Mouse (Mus musculus) forebrain, embryonic 11.5 days (tissue): ENCODE results near the gene 1700017D01Rik. TPM values are rescaled to one million over a fixed set of nuclear protein-coding genes. Genes with fewer than 3 reads are reported as not detected.
"Not testable (repeated sequence)": the region's sequence is repeated elsewhere in the genome, so short reads cannot be mapped to it uniquely, and the experiment has no call there.

ENCODE experiments used
- ATAC-seq: fragments of 200-750 bp; cut with Nextera tagmentation; replicated peaks from 2 replicates; pipeline ENCODE4 v1.8.0; 2017; ENCODE audit warnings: moderate TSS enrichment; ENCODE audit not compliant: low FRiP score
- DNase-seq: peaks from one replicate; pipeline ENCODE4 v3.0.0-alpha.2; 2017; ENCODE audit warnings: low spot score
- H3K27ac ChIP-seq: fragments of 300-500 bp; sonication (generic); 2 replicates; pipeline ENCODE4 v1.5.1; 2014; ENCODE audit warnings: low read depth, low read length
- H3K27me3 ChIP-seq: fragments of 300-500 bp; sonication (generic); 2 replicates; pipeline ENCODE4 v1.6.1; 2014; ENCODE audit warnings: mild to moderate bottlenecking, low read length, mixed read lengths; ENCODE audit not compliant: control insufficient read depth, insufficient read depth
- H3K36me3 ChIP-seq: fragments of 300-500 bp; sonication (generic); 2 replicates; pipeline ENCODE4 v1.6.1; 2014; ENCODE audit warnings: mild to moderate bottlenecking, low read length, moderate library complexity, mixed read lengths; ENCODE audit not compliant: control insufficient read depth, insufficient read depth
- H3K4me1 ChIP-seq: fragments of 300-500 bp; sonication (generic); replicated peaks from 2 replicates; pipeline ENCODE4 v1.6.1; 2014; ENCODE audit warnings: low read length, mixed read lengths; ENCODE audit not compliant: control insufficient read depth, insufficient read depth
- H3K4me2 ChIP-seq: fragments of 300-500 bp; sonication (generic); 2 replicates; pipeline ENCODE4 v1.6.1; 2014; ENCODE audit warnings: low read depth, mild to moderate bottlenecking, low read length, moderate library complexity, mixed read lengths; ENCODE audit not compliant: severe bottlenecking
- H3K4me3 ChIP-seq: fragments of 300-500 bp; sonication (generic); 2 replicates; pipeline ENCODE4 v1.5.1; 2014; ENCODE audit warnings: low read depth, low read length
- H3K9ac ChIP-seq: fragments of 300-500 bp; sonication (generic); 2 replicates; pipeline ENCODE4 v1.6.1; 2014; ENCODE audit warnings: low read length
- H3K9me3 ChIP-seq: fragments of 300-500 bp; sonication (generic); 2 replicates; pipeline ENCODE4 v1.6.1; 2016; ENCODE audit warnings: low read length, mixed read lengths; ENCODE audit not compliant: control insufficient read depth
- WGBS: fragments of 180-500 bp; shearing (Covaris S2); extraction: QIAGEN DNeasy Blood & Tissue Kit; methylation state at CpG from one replicate; pipeline ENCODE4 v1.1.7; 2014; 5-methylcytosine and 5-hydroxymethylcytosine counted together
- polyA plus RNA-seq: library from polyadenylated mRNA; unstranded; fragments of >200 nt; fragmentation: Nextera tagmentation; extraction: Ambion mirVana; gene quantifications from 2 replicates; pipeline ENCODE4 v1.2.1, GENCODE M21; 2014

1700017D01Rik gene
- polyA plus RNA-seq, 1 experiment from 2014 or later: not detected

DNA sequence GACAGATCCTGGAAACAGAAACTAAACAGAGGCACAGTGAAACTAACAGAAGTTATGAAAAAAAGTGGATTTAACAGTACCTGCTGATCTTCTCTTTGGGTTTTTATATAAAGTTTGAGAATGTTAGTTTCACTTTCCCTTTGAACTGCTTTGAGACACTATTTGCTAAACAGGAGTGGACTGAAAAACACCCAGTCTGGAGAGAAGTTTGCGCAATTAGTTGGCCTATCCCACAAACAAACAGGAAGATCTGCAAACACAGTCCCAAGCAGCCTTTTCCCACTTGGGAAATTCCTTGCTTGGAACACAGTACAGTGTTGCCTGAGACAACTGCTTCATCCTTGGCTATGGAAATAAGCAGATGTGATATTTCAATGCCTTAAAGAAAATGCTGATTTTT lies 75.0 kb downstream of the 1700017D01Rik start:
- ATAC-seq, H3K4me1 ChIP-seq, H3K9me3 ChIP-seq, H3K36me3 ChIP-seq, H3K4me2 ChIP-seq, H3K4me3 ChIP-seq, H3K9ac ChIP-seq, DNase-seq, H3K27ac ChIP-seq, H3K27me3 ChIP-seq: not testable (repeated sequence)
- WGBS: 92% methylated on average over 1 of the region's 1 CpGs

DNA sequence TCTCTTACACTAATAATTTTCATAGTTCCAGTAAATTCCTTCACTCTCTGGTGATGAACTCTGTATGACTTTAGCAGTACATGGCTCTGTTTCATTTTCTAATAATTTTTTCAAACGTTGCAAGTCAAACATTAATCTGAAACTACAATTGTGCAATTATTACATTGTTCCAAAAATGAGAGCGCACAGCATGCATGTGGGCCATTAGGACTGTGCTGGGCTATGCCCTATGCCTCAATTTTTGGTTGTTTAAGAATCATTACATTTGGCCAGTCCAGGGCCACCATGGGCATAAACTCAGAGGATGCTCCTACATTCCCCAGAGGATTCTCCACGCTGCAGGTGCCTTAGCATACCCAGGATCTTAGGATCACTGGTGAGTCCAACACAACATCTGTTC lies 77.4 kb downstream of the 1700017D01Rik start:
- Histone ChIP-seq H3K27me3 (no peaks in the 10 kb centered on the region), H3K9ac (no peak overlapping the region), H3K4me2 (no peak overlapping the region), H3K36me3 (no peaks in the 10 kb centered on the region), H3K27ac (no peak overlapping the region), H3K4me1 (no peaks in the 10 kb centered on the region), H3K9me3 (no peaks in the 10 kb centered on the region), H3K4me3 (no peak overlapping the region)
- no peak for ATAC-seq
- WGBS: 70% methylated on average over 3 of the region's 3 CpGs
- DNase-seq: no peak

DNA sequence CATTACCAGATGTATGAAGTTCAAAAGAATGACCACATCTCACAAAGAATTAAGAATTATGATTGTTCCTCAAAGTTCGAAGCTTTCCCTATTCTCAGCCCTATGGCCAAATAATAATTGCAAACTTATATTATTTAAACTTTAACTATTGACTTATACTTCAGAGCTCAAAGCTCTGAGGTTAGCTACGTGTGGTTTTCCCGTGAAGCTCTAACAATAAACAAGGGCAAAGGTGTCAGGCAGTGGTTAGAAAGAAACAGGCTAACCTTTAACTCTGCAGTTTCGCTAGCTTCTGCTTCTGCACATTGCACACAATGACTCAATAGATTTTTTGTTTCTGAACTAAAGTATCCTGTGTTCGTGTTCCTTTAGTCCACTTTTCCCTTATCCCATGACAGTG lies 77.8 kb downstream of the 1700017D01Rik start:
- ATAC-seq: no peak
- Histone ChIP-seq H3K27ac (no peak overlapping the region), H3K27me3 (no peaks in the 10 kb centered on the region), H3K4me1 (no peaks in the 10 kb centered on the region), H3K9ac (no peak overlapping the region), H3K4me3 (no peak overlapping the region), H3K4me2 (no peak overlapping the region), H3K36me3 (no peaks in the 10 kb centered on the region), H3K9me3 (no peaks in the 10 kb centered on the region)
- DNase-seq: no peak
- whole genome bisulfite sequencing: 81% methylated on average over 5 of the region's 5 CpGs

DNA sequence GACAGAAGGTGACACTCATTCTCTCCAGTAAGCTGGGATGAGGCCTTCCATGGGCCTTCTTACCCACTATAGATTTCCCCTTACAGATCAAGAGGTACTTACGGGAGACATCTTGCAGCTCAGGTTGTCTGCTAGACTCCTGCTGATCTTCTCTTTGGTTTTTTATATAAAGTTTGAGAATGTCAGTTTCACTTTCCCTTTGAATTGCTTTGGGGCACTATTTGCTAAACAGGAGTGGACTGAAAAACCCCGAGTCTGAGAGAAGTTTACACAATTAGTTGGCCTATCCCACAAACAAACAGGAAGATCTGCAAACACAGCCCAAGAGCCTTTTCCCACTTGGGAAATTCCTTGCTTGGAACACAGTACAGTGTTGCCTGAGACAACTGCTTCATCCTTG lies 80.4 kb downstream of the 1700017D01Rik start:
- Histone ChIP-seq H3K27ac (no peak overlapping the region), H3K36me3 (no peaks in the 10 kb centered on the region), H3K4me3 (no peak overlapping the region), H3K4me1 (no peaks in the 10 kb centered on the region), H3K27me3 (no peaks in the 10 kb centered on the region), H3K9ac (no peak overlapping the region), H3K4me2 (no peak overlapping the region), H3K9me3 (no peaks in the 10 kb centered on the region)
- 81% methylated on average over 2 of the region's 2 CpGs for WGBS
- no peak for ATAC-seq
- no peak for DNase-seq

DNA sequence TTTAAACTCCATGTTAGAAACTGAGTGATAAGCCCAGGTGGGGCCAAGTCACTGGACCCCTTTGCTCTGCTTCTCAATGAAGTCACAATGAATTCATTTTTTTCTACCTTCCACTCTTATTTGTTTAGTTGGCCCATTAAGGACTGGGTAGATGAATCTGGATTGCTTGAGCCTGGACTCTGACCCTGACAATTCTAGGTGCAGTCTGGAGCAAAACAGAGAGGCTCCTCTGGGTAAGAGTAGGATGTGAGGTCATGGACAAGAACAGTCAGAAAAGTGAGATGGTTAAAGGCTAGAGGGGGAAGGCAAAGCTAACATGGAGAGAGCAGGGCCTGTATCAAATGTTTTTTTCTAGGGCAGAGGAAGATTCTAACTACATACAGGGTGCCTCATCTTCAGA lies 81.2 kb downstream of the 1700017D01Rik start:
- Histone ChIP-seq H3K4me3 (no peak overlapping the region), H3K9me3 (no peaks in the 10 kb centered on the region), H3K27ac (no peak overlapping the region), H3K4me2 (no peak overlapping the region), H3K4me1 (no peaks in the 10 kb centered on the region), H3K9ac (no peak overlapping the region), H3K27me3 (no peaks in the 10 kb centered on the region), H3K36me3 (no peaks in the 10 kb centered on the region)
- ATAC-seq (no peak), DNase-seq (no peak)

DNA sequence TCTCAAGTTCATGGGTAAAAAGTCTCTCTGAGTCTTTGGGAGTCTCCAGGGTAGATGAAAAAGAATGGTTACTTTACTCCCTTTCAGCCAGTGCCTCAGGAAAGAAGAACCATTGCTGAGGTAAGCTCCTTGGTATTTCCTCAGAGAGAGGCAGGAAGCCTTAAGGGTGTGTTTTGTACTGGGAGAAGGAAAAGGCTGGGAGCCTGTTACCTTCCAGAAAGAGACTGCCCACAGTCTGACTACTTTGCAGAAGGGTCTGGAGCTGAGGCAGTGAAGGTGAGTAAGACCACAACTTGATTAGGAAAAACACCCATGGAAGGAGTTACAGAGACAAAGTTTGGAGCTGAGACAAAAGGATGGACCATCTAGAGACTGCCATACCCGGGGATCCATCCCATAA lies 82.2 kb downstream of the 1700017D01Rik start:
- H3K9me3 ChIP-seq: no peaks in the 10 kb centered on the region
- H3K36me3 ChIP-seq: no peaks in the 10 kb centered on the region
- H3K9ac ChIP-seq: no peak overlapping the region
- no peaks in the 10 kb centered on the region for H3K27me3 ChIP-seq
- H3K4me3 ChIP-seq: no peak overlapping the region
- H3K4me2 ChIP-seq: no peak overlapping the region
- no peak for DNase-seq
- H3K4me1 ChIP-seq: no peaks in the 10 kb centered on the region
- WGBS: 73% methylated on average over 1 of the region's 1 CpGs
- no peak overlapping the region for H3K27ac ChIP-seq
- ATAC-seq: no peak

GRCm38 (mm10) chr19:11048009-11048408 lies 82.7 kb downstream of the 1700017D01Rik start:
- H3K4me2 ChIP-seq: no peak overlapping the region
- no peak overlapping the region for H3K4me3 ChIP-seq
- ATAC-seq (no peak), DNase-seq (no peak)
- H3K9me3 ChIP-seq: no peaks in the 10 kb centered on the region
- H3K27me3 ChIP-seq: no peaks in the 10 kb centered on the region
- H3K36me3 ChIP-seq: no peaks in the 10 kb centered on the region
- WGBS: 84% methylated on average over 6 of the region's 6 CpGs
- H3K27ac ChIP-seq: no peak overlapping the region
- H3K9ac ChIP-seq: no peak overlapping the region
- no peaks in the 10 kb centered on the region for H3K4me1 ChIP-seq

Other genes with a start within 250 kb of the 1700017D01Rik start
- 44.3 and 45.9 TPM in 2 replicates for gene Tmem109, start 248.9 kb downstream of the 1700017D01Rik start, polyA plus RNA-seq
- 50.9 and 55.5 TPM in 2 replicates for gene Prpf19, start 235.6 kb downstream of the 1700017D01Rik start, polyA plus RNA-seq
- not detected in 2 replicates for gene Zp1, start 210.2 kb downstream of the 1700017D01Rik start, polyA plus RNA-seq
- 0.09 TPM in 1 of 2 replicates, not detected in the other for gene Ptgdr2, start 193.7 kb downstream of the 1700017D01Rik start, polyA plus RNA-seq
- gene Ccdc86, start 181.6 kb downstream of the 1700017D01Rik start, polyA plus RNA-seq: 28.1 and 31.2 TPM in 2 replicates
- not detected in 2 replicates for gene Ms4a10, start 156.2 kb downstream of the 1700017D01Rik start, polyA plus RNA-seq
- not detected in 2 replicates for gene Ms4a15, start 137.6 kb downstream of the 1700017D01Rik start, polyA plus RNA-seq
- not detected in 2 replicates for gene Ms4a18, start 112.8 kb downstream of the 1700017D01Rik start, polyA plus RNA-seq
- gene Ms4a8a, start 49.8 kb downstream of the 1700017D01Rik start, polyA plus RNA-seq: not detected in 2 replicates
- gene 1700025F22Rik, start 34.4 kb upstream of the 1700017D01Rik start, polyA plus RNA-seq: not detected in 2 replicates
- not detected in 2 replicates for gene Ms4a13, start 65.9 kb upstream of the 1700017D01Rik start, polyA plus RNA-seq
- not detected in 2 replicates for gene Ms4a12, start 101.6 kb upstream of the 1700017D01Rik start, polyA plus RNA-seq
- not detected in 2 replicates for gene Ms4a1, start 135.4 kb upstream of the 1700017D01Rik start, polyA plus RNA-seq
- gene Ms4a5, start 153.0 kb upstream of the 1700017D01Rik start, polyA plus RNA-seq: not detected in 2 replicates
- gene Ms4a14, start 183.6 kb upstream of the 1700017D01Rik start, polyA plus RNA-seq: not detected in 2 replicates
- gene Ms4a7, start 205.3 kb upstream of the 1700017D01Rik start, polyA plus RNA-seq: 0.56 and 1.0 TPM in 2 replicates
- 1.6 and 1.7 TPM in 2 replicates for gene Ms4a4a, start 244.6 kb upstream of the 1700017D01Rik start, polyA plus RNA-seq